Mouse (Mus musculus) kidney, adult 2 months (tissue): ENCODE measurements around the gene Llgl2.

Source experiments
- CTCF ChIP-seq: fragments of 200-500 bp; conservative IDR thresholded peaks from 2 replicates; pipeline ENCODE4 v1.5.1; 2011; ENCODE audit warnings: low read depth, mild to moderate bottlenecking, control low read depth, low read length, moderate library complexity, mixed read lengths; ENCODE audit not compliant: insufficient read depth, insufficient read length
- POLR2A ChIP-seq: fragments of 200-500 bp; IDR thresholded peaks from one replicate; pipeline ENCODE4 v1.6.1; 2011; ENCODE audit warnings: low read depth, low read length, control low read depth

DNA sequence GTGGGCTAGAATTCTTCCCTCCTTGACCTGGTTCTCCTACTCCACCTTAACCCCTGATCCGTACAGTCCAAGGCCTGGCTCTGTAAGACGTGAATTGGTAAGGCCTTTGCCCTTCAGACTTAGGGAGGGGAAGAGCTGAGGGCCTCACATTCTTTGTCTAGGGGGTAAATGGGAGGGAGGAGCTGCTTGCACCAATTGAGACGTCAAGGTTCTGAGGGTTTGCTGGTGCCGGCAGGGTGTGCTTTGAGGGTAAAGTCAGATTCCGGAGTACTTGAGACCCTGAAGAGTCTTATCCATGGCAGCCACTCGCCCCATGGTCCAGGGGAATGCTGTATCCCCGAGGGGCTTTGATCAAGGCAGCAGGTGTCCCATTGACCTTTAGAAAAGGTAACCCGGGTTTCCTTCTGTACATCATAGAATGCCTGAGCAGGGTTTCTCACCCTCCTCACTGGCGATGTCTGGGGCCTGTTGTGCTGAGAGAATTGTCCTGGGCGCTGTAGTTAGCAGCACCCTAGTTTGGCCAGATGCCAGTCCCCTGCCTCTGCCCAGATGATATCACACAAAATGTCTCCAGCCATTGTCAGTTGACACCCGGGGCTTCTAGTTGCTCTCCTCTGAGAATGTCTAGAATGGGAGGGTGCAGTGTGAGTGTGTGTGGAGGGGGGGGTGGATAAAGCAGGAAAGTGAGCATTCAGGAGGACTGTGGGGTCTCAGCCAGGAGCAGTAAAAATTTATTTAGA lies 13.0 kb downstream of the Llgl2 start:
- TF ChIP-seq CTCF (no peak), POLR2A (no peak)
